7 mouse cellular contexts compared by ENCODE assay signal in the genomic region with DNA sequence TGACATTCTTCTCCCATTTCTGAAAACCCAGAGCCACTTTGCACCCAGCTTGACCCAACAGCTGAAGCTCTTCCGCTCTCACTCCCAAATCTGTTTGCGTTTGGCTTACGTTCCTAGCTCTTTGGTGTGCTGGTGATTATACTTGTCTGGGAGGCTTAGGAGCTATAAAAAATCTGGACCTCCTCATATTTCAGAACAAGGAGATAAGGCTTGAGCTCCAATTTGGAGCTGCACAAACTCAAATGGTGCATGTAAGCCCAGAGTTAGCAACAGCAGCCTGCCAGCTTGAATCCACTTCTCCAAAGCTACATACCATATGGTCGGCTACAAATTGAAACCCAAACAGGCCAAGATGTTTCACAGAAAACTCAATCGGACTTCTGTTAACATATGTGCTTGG.
A peak's percentile ranks its signal among the peaks of the same experiment; 100 is the strongest.
DNase-seq lines count a peak whose midpoint lies in the region; ATAC-seq and TF ChIP-seq lines count a peak whose summit lies in the region.

No protein-coding gene starts in this region.

- TF ChIP-seq POLR2A in lung, adult 2 months (IDR thresholded peaks at IDR 0.05; ENCODE audit: borderline replicate concordance, extremely low read depth, low read depth, low read length), result no peak

- H3K4me3 ChIP-seq in intestine, embryonic 16.5 days (ENCODE audit: low read length), result no peak overlapping the region
- H3K4me3 ChIP-seq in lung, adult 2 months (replicated peaks; ENCODE audit: extremely low read depth, low read depth, low read length), result no peak overlapping the region
- no peak overlapping the region for H3K4me3 ChIP-seq in midbrain, embryonic 10.5 days

- H3K27ac ChIP-seq in intestine, embryonic 16.5 days (ENCODE audit: low read length), result no peak overlapping the region
- H3K27ac ChIP-seq in midbrain, embryonic 10.5 days (replicated peaks), result no peak overlapping the region

- ATAC-seq in intestine, embryonic 16.5 days, result peak; percentile 56

- no peaks in the 10 kb centered on the region for H3K36me3 ChIP-seq in intestine, embryonic 16.5 days (ENCODE audit: control insufficient read depth, insufficient read depth, low read length)
- no peaks in the 10 kb centered on the region for H3K36me3 ChIP-seq in midbrain, embryonic 10.5 days

- H3K9ac ChIP-seq in intestine, embryonic 16.5 days (ENCODE audit: low read depth, low read length), result no peak overlapping the region

- no peak overlapping the region for H3K4me2 ChIP-seq in intestine, embryonic 16.5 days (ENCODE audit: low read depth, low read length)

- H3K27me3 ChIP-seq in intestine, embryonic 16.5 days (replicated peaks; ENCODE audit: control insufficient read depth, insufficient read depth, low read length), result no peaks in the 10 kb centered on the region
- no peaks in the 10 kb centered on the region for H3K27me3 ChIP-seq in midbrain, embryonic 10.5 days (ENCODE audit: low read depth, poor library complexity, severe bottlenecking)

- TF ChIP-seq CTCF in lung, adult 2 months (IDR thresholded peaks at IDR 0.05; ENCODE audit: insufficient read depth, low read length), result no peak

- DNase-seq in brain, adult 2 months (ENCODE audit: low read depth, low spot score), result peak; percentile 75
- peak; percentile 60 for DNase-seq in brain, embryonic 18.5 days (ENCODE audit: low read depth, low spot score)
- peak; percentile 19 for DNase-seq in lung, adult 2 months
- no peak for DNase-seq in MN1 (ENCODE audit: low spot score)
- DNase-seq in thymus, adult 18-20 months, result no peak
- no peak for DNase-seq in midbrain, embryonic 10.5 days (ENCODE audit: low spot score)

- H3K9me3 ChIP-seq in intestine, embryonic 16.5 days (ENCODE audit: control insufficient read depth, low read length), result no peaks in the 10 kb centered on the region
- no peaks in the 10 kb centered on the region for H3K9me3 ChIP-seq in midbrain, embryonic 10.5 days (replicated peaks)

- H3K4me1 ChIP-seq in intestine, embryonic 16.5 days (ENCODE audit: control insufficient read depth, insufficient read depth, low read length), result no peaks in the 10 kb centered on the region
- no peaks in the 10 kb centered on the region for H3K4me1 ChIP-seq in lung, adult 2 months (ENCODE audit: control insufficient read depth, insufficient read depth, low read length)
- H3K4me1 ChIP-seq in midbrain, embryonic 10.5 days, result peaks cover under 1% of the 10 kb centered on the region; the same call in 1 of the 2 replicates

- WGBS in intestine, embryonic 16.5 days, result 36% methylated on average over 5 of the region's 5 CpGs
- 58% methylated on average over 5 of the region's 5 CpGs for WGBS in lung, adult 2 months
- WGBS in midbrain, embryonic 10.5 days, result 81% methylated on average over 5 of the region's 5 CpGs

Comparison
In these comparisons a context has a peak if more than half of its experiments do, and no peak if none do; other contexts are left out.
1. DNase-seq: peak in brain, adult 2 months (single experiment), brain, embryonic 18.5 days (single experiment) and lung, adult 2 months (single experiment); none in MN1 (single experiment), thymus, adult 18-20 months (0 of 2) and midbrain, embryonic 10.5 days (single experiment).